Mouse (Mus musculus) liver, postnatal 0 days (tissue): Measurements from ENCODE around the gene Lgr6.

Source experiments
- CTCF ChIP-seq: sonication (generic); IDR thresholded peaks from 2 replicates; pipeline ENCODE4 v1.5.1; 2016; ENCODE audit warnings: antibody characterized with exemption, low read depth
- EP300 ChIP-seq: IDR thresholded peaks from 2 replicates; pipeline ENCODE4 v1.6.1; 2016; ENCODE audit warnings: antibody characterized with exemption, low read depth, mild to moderate bottlenecking

GRCm38 (mm10) chr1:135072643-135073042 is 32.4 kb downstream of the Lgr6 start:
- no peak for TF ChIP-seq EP300
- no peak for TF ChIP-seq CTCF
